Mouse (Mus musculus) spleen, postnatal 14 days (tissue): ENCODE results near the gene Gm525.
"Not testable (repeated sequence)": the region's sequence is repeated elsewhere in the genome, so short reads cannot be mapped to it uniquely, and the experiment has no call there.

ENCODE experiments used
- DNase-seq, 2 experiments: peaks; one replicate each; pipeline ENCODE4 v3.0.0; 2021 to 2022; ENCODE audit warnings: low spot score in 2 of 2

The Gm525 gene

GRCm38 (mm10) chr11:89095306-89095705 lies 21.7 kb downstream of the Gm525 start:
- no peak for DNase-seq

GRCm38 (mm10) chr11:89097292-89097691 lies 23.7 kb downstream of the Gm525 start:
- not testable (repeated sequence) for DNase-seq

DNA sequence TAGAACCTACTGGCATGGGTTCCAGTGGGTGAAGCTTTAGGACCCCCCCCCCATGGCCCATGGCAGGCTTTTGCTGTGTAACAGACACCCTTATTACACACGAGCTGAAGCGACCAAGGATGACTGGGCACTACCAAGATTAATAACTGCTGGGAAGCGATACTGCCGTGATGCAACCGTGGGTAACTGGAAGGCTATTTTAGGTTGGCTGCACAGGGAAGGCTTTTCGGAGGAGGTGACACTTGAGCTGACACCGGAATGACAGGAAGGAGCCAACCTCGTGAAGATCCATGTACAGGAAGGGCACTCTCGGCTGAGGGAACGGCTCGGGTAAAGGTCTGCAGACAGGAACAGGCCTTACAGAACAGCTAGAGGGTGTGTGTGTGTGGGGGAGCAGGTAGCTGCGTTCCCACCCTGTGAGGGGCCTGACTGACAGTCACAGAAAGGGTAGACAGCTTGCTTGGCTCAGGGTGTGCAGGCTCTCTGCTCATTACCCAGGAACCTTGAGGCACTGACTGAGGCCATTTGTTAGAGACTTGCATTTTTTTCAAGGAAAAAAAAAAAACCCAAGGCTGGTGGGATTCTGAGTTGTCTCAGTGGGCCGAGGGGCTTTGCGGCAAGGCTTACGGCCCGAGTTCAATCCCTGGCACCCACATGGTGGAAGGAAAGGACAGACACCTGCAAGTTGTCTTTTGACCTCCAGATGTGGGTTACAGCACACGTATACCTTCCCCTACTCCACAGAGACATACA lies 24.6 kb downstream of the Gm525 start:
- no peak for DNase-seq

- no peak for DNase-seq
These were observed 25.3 kb downstream of the Gm525 start for GRCm38 (mm10) chr11:89098930-89099329.

DNA sequence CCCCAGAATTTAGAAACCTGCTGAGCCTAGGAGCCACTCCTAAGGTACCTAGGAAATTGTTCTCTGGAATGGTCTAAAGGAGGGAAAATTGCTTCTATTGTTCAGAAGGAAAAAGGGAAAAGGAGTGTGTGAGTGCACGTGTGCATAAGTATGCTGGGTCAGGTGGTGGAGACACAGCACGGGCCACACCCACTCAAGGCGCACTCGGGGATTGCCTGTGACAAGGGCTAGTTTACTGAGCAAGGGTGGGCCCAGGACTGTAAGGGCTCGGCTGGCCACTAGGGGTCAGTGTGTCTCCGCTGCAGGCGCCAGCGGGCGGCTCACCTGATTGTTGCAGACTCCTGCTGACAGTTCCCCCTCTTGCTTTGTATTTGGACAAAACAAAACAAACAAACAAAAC lies 26.8 kb downstream of the Gm525 start:
- peak; percentile 73 to 85 for DNase-seq

- no peak for DNase-seq
These were observed 27.2 kb downstream of the Gm525 start for GRCm38 (mm10) chr11:89100826-89101321.

- DNase-seq = no peak
These were observed 29.5 kb downstream of the Gm525 start for GRCm38 (mm10) chr11:89103166-89103565.

DNA sequence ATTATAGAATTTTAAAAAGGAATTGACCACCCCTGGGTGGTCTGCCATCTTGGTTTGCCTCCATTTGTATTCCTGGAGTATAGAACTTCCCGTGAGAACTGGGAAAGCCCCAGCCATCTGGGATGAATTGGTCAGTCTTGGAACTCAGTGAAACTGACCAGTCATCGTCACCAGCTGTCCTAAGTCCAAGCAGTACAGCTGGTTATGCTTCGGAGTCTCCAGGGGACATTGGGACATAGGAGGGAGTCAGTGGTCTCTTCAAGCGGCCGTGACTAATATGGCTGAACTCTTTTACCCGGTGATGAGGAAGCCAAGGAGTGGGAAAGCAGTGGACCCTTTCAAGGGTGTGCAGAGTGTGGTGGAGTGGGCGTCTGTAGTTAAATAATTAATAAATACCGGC lies 31.6 kb downstream of the Gm525 start:
- no peak for DNase-seq

DNA sequence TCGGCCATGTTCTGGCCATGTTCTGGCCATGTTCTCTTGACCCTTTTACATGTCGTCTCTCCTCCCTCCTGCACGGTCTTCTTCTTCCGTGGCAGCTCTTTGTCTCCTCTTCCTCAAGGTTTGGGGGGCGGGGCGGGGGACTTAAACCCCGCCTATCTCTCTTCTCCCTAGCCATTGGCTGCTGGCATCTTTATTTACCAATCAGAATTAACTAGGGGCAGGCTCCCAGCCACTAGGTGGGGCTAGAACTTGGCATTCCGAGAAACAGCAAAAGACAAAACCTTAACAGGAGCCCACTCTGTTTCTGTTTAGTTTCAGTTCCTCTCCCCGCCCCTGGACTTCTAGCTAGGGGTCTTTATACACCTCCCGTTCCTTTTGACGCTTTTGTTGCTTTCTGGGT lies 32.2 kb downstream of the Gm525 start:
- peak in 1 of 2 experiments; percentile 31 for DNase-seq

- DNase-seq = no peak
These were observed 33.7 kb downstream of the Gm525 start for GRCm38 (mm10) chr11:89107180-89107807.

DNA sequence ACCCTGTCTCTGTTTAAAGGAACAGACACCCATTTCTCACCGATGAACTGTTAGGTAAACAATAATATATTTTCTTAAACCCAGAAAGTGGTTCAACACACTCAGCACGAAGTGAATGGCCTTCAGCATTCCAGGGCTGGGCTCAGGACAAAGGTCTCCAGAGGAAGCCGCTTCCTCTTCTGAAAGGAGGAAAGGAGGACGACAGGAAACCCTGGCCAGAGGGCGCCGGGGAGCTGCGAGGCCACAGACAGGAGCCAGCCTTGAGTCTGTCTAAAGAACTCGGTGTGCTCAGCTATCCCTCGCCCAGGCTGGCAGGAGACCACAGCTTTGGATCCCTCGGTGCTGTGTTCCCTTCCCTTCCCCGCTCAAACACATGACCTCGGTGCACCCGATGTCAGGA lies 50.8 kb downstream of the Gm525 start:
- DNase-seq = no peak

DNA sequence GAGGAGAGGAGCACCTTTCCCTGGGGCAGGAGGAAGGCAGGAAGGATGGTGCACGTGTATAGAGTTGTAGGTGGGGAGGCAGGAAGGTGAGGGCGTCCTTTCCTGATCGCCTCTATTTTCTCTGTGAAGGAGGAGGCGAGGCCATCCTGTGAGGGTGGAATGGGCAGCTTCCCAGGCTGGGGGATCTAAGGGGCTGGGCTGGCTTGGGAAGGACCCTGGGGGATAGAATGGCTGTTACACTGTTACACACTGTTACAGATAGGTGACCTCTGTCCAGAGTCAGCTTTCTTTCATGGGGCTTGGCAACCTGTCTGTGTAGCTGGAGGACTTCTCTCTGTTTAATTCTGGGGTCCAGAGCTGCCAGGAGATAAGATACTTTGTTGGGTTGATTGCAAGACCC lies 57.2 kb downstream of the Gm525 start:
- no peak for DNase-seq

DNA sequence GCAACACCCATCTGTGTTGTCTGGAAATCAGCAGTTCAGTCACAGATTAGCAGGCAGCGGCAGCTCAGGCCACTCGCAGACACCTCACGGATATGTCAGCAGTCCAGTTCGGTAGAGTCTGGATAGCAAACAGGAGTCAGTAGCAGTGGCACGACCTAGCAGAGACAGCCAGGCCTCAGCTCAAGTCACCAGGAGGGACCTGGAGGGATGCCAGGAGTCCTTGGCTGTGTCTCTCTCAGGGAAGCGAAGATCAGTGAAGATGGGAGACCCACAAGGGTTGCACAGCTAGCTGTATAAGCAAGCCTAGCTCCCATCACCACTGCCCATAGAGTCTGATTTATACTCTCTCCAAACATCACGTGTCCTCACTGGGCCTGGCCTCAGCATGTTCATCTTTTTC lies 58.8 kb downstream of the Gm525 start:
- DNase-seq = no peak

- DNase-seq = no peak
These were observed 60.6 kb downstream of the Gm525 start for GRCm38 (mm10) chr11:89134211-89134610.

- DNase-seq = no peak
These were observed 64.3 kb downstream of the Gm525 start for GRCm38 (mm10) chr11:89137915-89138314.
